ENCODE assay signal across 13 mouse cellular contexts in genomic region chr13:93189416-93189815, GRCm38 (mm10). TPM values are rescaled to one million over a fixed set of nuclear protein-coding genes. Genes with fewer than 3 reads are reported as not detected.
DNase-seq lines count a peak whose midpoint lies in the region; ATAC-seq and TF ChIP-seq lines count a peak whose summit lies in the region.
"Had no signal": no experiment of that assay in that cellular context is flagged by ENCODE, and none has a peak within 500 bp of the region (broad histone marks: within the 10 kb centered on the region; RNA-seq: fewer than 3 reads in every experiment).

No protein-coding gene starts in this region.

- no peaks in the 10 kb centered on the region for H3K27me3 ChIP-seq in heart, embryonic 12.5 days (replicated peaks)
- no peaks in the 10 kb centered on the region for H3K27me3 ChIP-seq in heart, adult 2 months (ENCODE audit: control insufficient read depth, insufficient read depth, low read length)
- H3K27me3 ChIP-seq in lung, embryonic 14.5 days (ENCODE audit: insufficient read depth, low read length): no peaks in the 10 kb centered on the region
- H3K27me3 ChIP-seq in embryonic facial prominence, embryonic 10.5 days (replicated peaks; ENCODE audit: low read depth, poor library complexity, severe bottlenecking): no peaks in the 10 kb centered on the region
- H3K27me3 ChIP-seq: limb, embryonic 15.5 days; Patski had no signal

- no peak for TF ChIP-seq POLR2A in heart, adult 2 months (IDR thresholded peaks at IDR 0.05; ENCODE audit: insufficient read depth, low read depth, low read length)

- no peak overlapping the region for H3K4me3 ChIP-seq in heart, embryonic 12.5 days
- H3K4me3 ChIP-seq in heart, adult 2 months: no peak overlapping the region
- no peak overlapping the region for H3K4me3 ChIP-seq in lung, embryonic 14.5 days (ENCODE audit: low read depth, low read length)
- H3K4me3 ChIP-seq in embryonic facial prominence, embryonic 10.5 days: 0 out of 2 replicates have a peak overlapping the region, but pooled peaks have one; percentile 23
- H3K4me3 ChIP-seq: limb, embryonic 15.5 days had no signal

- intact Hi-C loops in heart, adult 2 months (cut with DNase I): no loop called here

- no peak for TF ChIP-seq CTCF in heart, adult 2 months (IDR thresholded peaks at IDR 0.05)
- no peak for TF ChIP-seq CTCF in lung, embryonic 14.5 days (IDR thresholded peaks at IDR 0.05; ENCODE audit: low read depth)

- H3K9ac ChIP-seq in heart, embryonic 12.5 days: 0 out of 2 replicates have a peak overlapping the region, but pooled peaks have one; percentile 18
- H3K9ac ChIP-seq in heart, adult 2 months (ENCODE audit: low read depth, low read length): no peak overlapping the region
- no peak overlapping the region for H3K9ac ChIP-seq in lung, embryonic 14.5 days
- H3K9ac ChIP-seq: limb, embryonic 15.5 days had no signal

- no peak for TF ChIP-seq EP300 in heart, adult 2 months (IDR thresholded peaks at IDR 0.05; ENCODE audit: insufficient read depth, low read depth, low read length)

- 53% methylated on average over 2 of the region's 2 CpGs for WGBS in heart, embryonic 12.5 days
- 64% methylated on average over 2 of the region's 2 CpGs for WGBS in heart, adult 2 months
- WGBS in lung, embryonic 14.5 days: 46% methylated on average over 2 of the region's 2 CpGs
- 89% methylated on average over 2 of the region's 2 CpGs for WGBS in embryonic facial prominence, embryonic 10.5 days

- peaks cover 2% of the 10 kb centered on the region; the same call in 1 of the 2 replicates for H3K79me2 ChIP-seq in heart, adult 2 months (replicated peaks; ENCODE audit: control insufficient read depth, insufficient read depth, low read length)

- H3K27ac ChIP-seq in heart, embryonic 12.5 days (ENCODE audit: poor library complexity, severe bottlenecking): peak overlapping the region; percentile 44
- H3K27ac ChIP-seq in heart, adult 2 months: no peak overlapping the region
- H3K27ac ChIP-seq in lung, embryonic 14.5 days (ENCODE audit: low read depth): peak overlapping the region; percentile 55; the same call in 1 of the 2 replicates
- H3K27ac ChIP-seq in embryonic facial prominence, embryonic 10.5 days (replicated peaks): no peak overlapping the region
- H3K27ac ChIP-seq: limb, embryonic 15.5 days had no signal

- no peak for ATAC-seq in heart, embryonic 12.5 days (ENCODE audit: insufficient number of reproducible peaks, low FRiP score)
- no peak for ATAC-seq in lung, embryonic 14.5 days (ENCODE audit: insufficient read depth)
- ATAC-seq: intestine, embryonic 16.5 days; Patski had no signal

- peak overlapping the region; percentile 39 for H3K4me2 ChIP-seq in heart, embryonic 12.5 days
- H3K4me2 ChIP-seq in lung, embryonic 14.5 days: peak overlapping the region; percentile 43; the same call in 1 of the 2 replicates

- H3K36me3 ChIP-seq in heart, embryonic 12.5 days: peaks cover 3% of the 10 kb centered on the region
- H3K36me3 ChIP-seq in heart, adult 2 months (ENCODE audit: control insufficient read depth, insufficient read depth, low read length): peaks cover 17% of the 10 kb centered on the region
- peaks cover 8% of the 10 kb centered on the region; the same call in 1 of the 2 replicates for H3K36me3 ChIP-seq in lung, embryonic 14.5 days (ENCODE audit: insufficient read depth)
- peaks cover 19% of the 10 kb centered on the region for H3K36me3 ChIP-seq in embryonic facial prominence, embryonic 10.5 days (replicated peaks)

- DNase-seq in heart, adult 2 months: no peak
- peak; percentile 42 for DNase-seq in lung, embryonic 14.5 days
- DNase-seq in lung, postnatal 4 days: no peak
- no peak for DNase-seq in embryonic facial prominence, embryonic 10.5 days (ENCODE audit: low spot score)
- peak; percentile 23 for DNase-seq in lung, postnatal 25 days (ENCODE audit: low spot score)
- DNase-seq in urinary bladder, postnatal 14 days (ENCODE audit: low spot score): no peak
- no peak for DNase-seq in urinary bladder, postnatal 25 days (ENCODE audit: low spot score)
- DNase-seq: adrenal gland, postnatal 25 days; cerebellum, adult 9-11 months had no signal

- H3K4me1 ChIP-seq in heart, embryonic 12.5 days (replicated peaks): peaks cover 13% of the 10 kb centered on the region
- peaks cover 9% of the 10 kb centered on the region for H3K4me1 ChIP-seq in heart, adult 2 months (ENCODE audit: control insufficient read depth, insufficient read depth, low read length)
- H3K4me1 ChIP-seq in lung, embryonic 14.5 days (ENCODE audit: insufficient read depth): peaks cover 6% of the 10 kb centered on the region
- peaks cover 21% of the 10 kb centered on the region for H3K4me1 ChIP-seq in embryonic facial prominence, embryonic 10.5 days

- no peaks in the 10 kb centered on the region for H3K9me3 ChIP-seq in heart, embryonic 12.5 days (replicated peaks)
- no peaks in the 10 kb centered on the region for H3K9me3 ChIP-seq in lung, embryonic 14.5 days (ENCODE audit: low read depth, low read length)
- H3K9me3 ChIP-seq in embryonic facial prominence, embryonic 10.5 days: no peaks in the 10 kb centered on the region
- H3K9me3 ChIP-seq: limb, embryonic 15.5 days had no signal

RNA-seq across cellular contexts. Expression of gene Tent2, which starts 2.8 kb away (rescaled TPM):
- 50.8 and 51.1 TPM in 2 replicates for polyA plus RNA-seq in heart, embryonic 12.5 days (2016; fragmentation: Nextera tagmentation; extraction: Ambion mirVana)
- total RNA-seq in heart, adult 2 months (2021): 10 to 100 TPM; 13.1 to 14.6 TPM
- 9.7 and 20.8 TPM in 2 replicates for polyA plus RNA-seq in heart, adult 2 months (2012; rRNA removed)
- polyA plus RNA-seq in lung, embryonic 14.5 days (2014; fragmentation: Nextera tagmentation; extraction: Ambion mirVana): 71.9 and 75.3 TPM in 2 replicates
- polyA plus RNA-seq in embryonic facial prominence, embryonic 10.5 days (2016; fragmentation: Nextera tagmentation; extraction: Ambion mirVana): 70.9 and 71.3 TPM in 2 replicates

RNA-seq across cellular contexts. Expression of gene Cmya5, which starts 44.9 kb away (rescaled TPM):
- polyA plus RNA-seq in heart, embryonic 12.5 days (2016; fragmentation: Nextera tagmentation; extraction: Ambion mirVana): 3.9 and 5.0 TPM in 2 replicates
- 100 to 1,000 TPM; 335 to 392 TPM for total RNA-seq in heart, adult 2 months (2021)
- 46.3 and 76.5 TPM in 2 replicates for polyA plus RNA-seq in heart, adult 2 months (2012; rRNA removed)
- polyA plus RNA-seq in lung, embryonic 14.5 days (2014; fragmentation: Nextera tagmentation; extraction: Ambion mirVana): 0.38 and 0.53 TPM in 2 replicates
- 0.01 and 0.04 TPM in 2 replicates for polyA plus RNA-seq in embryonic facial prominence, embryonic 10.5 days (2016; fragmentation: Nextera tagmentation; extraction: Ambion mirVana)
- polyA plus RNA-seq: Patski had no signal

Comparison
In these comparisons a context has a peak if more than half of its experiments do, and no peak if none do; other contexts are left out.
1. H3K27ac ChIP-seq: peak in heart, embryonic 12.5 days (single experiment) and lung, embryonic 14.5 days (single experiment); none in heart, adult 2 months (single experiment) and embryonic facial prominence, embryonic 10.5 days (single experiment).
2. DNase-seq: peak in lung, embryonic 14.5 days (single experiment) and lung, postnatal 25 days (single experiment); none in heart, adult 2 months (0 of 2), lung, postnatal 4 days (0 of 2), embryonic facial prominence, embryonic 10.5 days (single experiment), urinary bladder, postnatal 14 days (single experiment) and urinary bladder, postnatal 25 days (single experiment).